Mouse (Mus musculus): ENCODE data around the gene Adar. TPM values are rescaled to one million over a fixed set of nuclear protein-coding genes. Genes with fewer than 3 reads are reported as not detected.

Gene Adar
- polyA plus RNA-seq (2012; rRNA removed): 83.5 and 83.8 TPM in 2 replicates

DNA sequence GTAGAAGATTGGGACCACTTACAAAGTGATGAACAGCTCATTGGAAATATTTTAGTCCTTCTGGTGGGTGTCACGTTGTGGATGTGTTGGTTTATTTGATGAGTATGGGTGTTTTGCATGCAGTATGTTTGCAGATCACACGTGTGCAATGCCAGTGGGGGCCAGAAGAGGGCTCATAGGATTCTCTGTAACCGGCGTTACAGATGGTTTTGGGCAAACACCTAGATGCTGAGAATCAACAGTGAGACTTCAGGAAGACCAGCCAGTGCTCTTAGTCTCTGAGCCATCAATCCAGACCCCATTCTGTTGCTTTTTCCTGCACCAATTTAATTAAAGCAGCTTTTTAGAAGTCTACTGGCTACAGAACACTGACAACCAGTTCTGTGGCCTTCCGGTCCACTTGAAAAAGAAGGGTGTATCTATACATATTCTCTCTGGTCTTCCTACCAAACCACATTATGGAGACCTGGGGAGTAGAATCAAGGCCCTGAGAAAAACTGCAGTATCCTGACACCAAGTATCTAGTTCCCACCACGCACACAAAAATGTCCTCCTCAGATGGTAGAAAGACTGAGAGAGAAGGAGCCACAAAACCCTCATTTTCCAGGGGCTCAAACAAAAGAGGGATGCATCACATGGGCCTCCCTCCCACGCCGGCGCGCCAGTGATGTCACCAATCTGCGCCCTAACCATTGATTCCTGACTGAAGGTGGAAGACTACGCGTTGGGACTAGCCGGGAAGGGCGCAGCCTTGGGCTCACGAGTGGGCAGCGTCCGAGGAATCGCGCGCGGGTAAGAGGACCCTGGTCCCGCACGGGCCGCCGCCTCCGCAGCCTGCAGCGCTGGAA lies at the start of gene Adar:
Gene Adar (plus strand): TSS at position 664 of the 848 bp plus-strand sequence.

DNA sequence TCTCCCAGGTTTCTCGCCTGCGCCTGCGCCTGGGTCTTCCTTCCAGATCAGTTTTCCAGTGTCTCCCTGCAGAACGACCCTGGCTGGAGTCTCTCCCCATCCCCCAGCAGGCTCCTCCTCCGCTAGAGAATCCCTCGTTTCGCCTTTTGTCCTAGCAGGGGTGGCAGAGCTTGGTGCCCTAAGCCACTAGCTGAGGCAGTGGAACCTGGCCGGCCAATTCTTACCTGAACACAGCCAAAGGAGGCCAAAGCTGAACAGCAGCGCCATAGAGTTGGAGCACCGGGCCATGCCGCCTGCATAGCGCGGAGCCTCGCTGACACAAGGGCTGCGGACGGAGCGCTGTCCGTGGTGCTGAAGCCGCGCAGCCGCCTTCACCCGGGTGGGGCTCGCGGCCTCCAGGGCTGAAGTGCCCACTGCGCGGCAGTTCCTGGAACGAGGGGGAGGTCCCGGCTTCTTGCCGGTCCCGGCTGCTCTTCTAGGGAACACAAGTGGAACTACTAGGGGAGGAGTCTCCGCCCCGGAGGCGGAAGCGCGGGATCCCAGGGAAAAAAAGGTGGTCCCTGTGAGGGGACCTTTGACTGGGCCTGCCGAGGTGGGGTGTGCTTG lies 49.4 kb downstream of the Adar start, which contains the start of gene Chrnb2:
Gene Chrnb2 (minus strand): TSS at position 514 of the 606 bp plus-strand sequence.

DNA sequence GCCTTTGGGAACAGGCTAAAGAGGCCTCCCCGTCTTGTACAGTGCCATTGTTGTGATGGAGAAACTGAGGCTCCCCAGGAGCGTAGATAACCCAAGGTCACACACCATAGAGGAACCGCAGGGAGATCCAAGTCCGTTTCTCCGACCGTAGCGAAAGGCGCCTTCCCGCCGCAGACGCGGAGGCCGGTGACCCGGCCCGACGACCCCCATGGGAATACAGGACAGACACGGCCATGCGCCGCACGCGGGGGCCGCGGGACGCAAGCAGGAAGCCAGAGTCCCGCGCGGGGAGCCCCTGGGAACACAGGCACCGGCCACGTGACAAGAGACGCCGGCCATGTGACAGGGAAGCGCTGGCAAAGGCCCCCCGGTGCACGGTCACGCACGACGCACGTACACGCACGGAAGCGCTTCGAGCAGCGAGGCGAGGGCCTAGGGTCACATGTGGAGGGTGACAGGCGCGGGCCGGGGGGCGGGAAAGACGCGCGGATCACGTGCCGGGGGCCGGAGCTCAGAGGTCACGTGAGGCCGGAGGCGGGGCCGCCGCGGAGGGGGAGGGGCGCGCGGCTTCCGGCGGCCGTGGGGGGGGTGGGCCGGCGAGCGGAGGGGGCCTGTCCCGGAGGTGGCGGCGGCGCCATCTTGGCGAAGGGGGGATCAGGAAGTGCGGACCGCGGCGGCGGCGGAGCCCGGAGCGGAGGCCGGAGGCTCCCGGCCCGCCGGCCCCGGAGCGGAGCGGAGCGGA lies 58.3 kb downstream of the Adar start, which contains the start of gene Ube2q1:
Gene Ube2q1 (plus strand): TSS at position 649 of the 742 bp plus-strand sequence.

Other genes starting within 250 kb of the Adar start
- gene Kcnn3, start 194.9 kb upstream of the Adar start, polyA plus RNA-seq (2012; rRNA removed): 12.9 and 13.2 TPM in 2 replicates
- gene Chrnb2, start 49.6 kb downstream of the Adar start, polyA plus RNA-seq (2012; rRNA removed): 39.0 and 40.2 TPM in 2 replicates
- 38.6 and 44.5 TPM in 2 replicates for gene Ube2q1, start 58.6 kb downstream of the Adar start, polyA plus RNA-seq (2012; rRNA removed)
- gene She, start 116.3 kb downstream of the Adar start, polyA plus RNA-seq (2012; rRNA removed): 0.96 and 1.1 TPM in 2 replicates
- gene Il6ra, start 198.2 kb downstream of the Adar start, polyA plus RNA-seq (2012; rRNA removed): 0.57 TPM in 2 replicates
- gene Atp8b2, start 248.5 kb downstream of the Adar start, polyA plus RNA-seq (2012; rRNA removed): 71.9 and 75.4 TPM in 2 replicates